Mouse (Mus musculus) T-helper 17 cell (primary cell): ENCODE results near the gene Pdzd2.

Source experiments
- in situ Hi-C, 2 experiments: fragments of 300-600 bp; cut with MboI, MseI; formaldehyde crosslinking; loops; 1 replicate in 1 of 2; 2 replicates in 1 of 2; pipeline ENCODE4 v1.15.1; 2025; ENCODE audit warnings: high pct_unique_total_duplicates in 2 of 2

Pdzd2 gene

GRCm38 (mm10) chr15:12674026-12674425, 65.7 kb downstream of the Pdzd2 start:
- in situ Hi-C loops, result no loop called here

- in situ Hi-C loops, result no loop called here
Measured at GRCm38 (mm10) chr15:12667760-12668520, 71.8 kb downstream of the Pdzd2 start.

- in situ Hi-C loops, result no loop called here
Measured at GRCm38 (mm10) chr15:12665946-12666345, 73.8 kb downstream of the Pdzd2 start.

- in situ Hi-C loops, result no loop called here
Measured at GRCm38 (mm10) chr15:12663351-12663750, 76.4 kb downstream of the Pdzd2 start.

- in situ Hi-C loops, result no loop called here
Measured at GRCm38 (mm10) chr15:12660320-12660719, 79.4 kb downstream of the Pdzd2 start.

GRCm38 (mm10) chr15:12655959-12656662, 83.6 kb downstream of the Pdzd2 start:
- in situ Hi-C loops, result no loop called here

- in situ Hi-C loops, result no loop called here
Measured at GRCm38 (mm10) chr15:12655316-12655715, 84.4 kb downstream of the Pdzd2 start.

- in situ Hi-C loops, result no loop called here
Measured at GRCm38 (mm10) chr15:12652336-12653031, 87.2 kb downstream of the Pdzd2 start.

GRCm38 (mm10) chr15:12650236-12650635, 89.5 kb downstream of the Pdzd2 start:
- in situ Hi-C loops, result no loop called here

- in situ Hi-C loops, result no loop called here
Measured at GRCm38 (mm10) chr15:12649674-12650073, 90.0 kb downstream of the Pdzd2 start.

- in situ Hi-C loops, result no loop called here
Measured at GRCm38 (mm10) chr15:12649131-12649530, 90.6 kb downstream of the Pdzd2 start.

GRCm38 (mm10) chr15:12640755-12641154, 99.0 kb downstream of the Pdzd2 start:
- in situ Hi-C loops, result no loop called here

- in situ Hi-C loops, result no loop called here
Measured at GRCm38 (mm10) chr15:12639776-12640175, 99.9 kb downstream of the Pdzd2 start.

- in situ Hi-C loops, result no loop called here
Measured at GRCm38 (mm10) chr15:12639181-12639580, 100.5 kb downstream of the Pdzd2 start.

- in situ Hi-C loops, result no loop called here
Measured at GRCm38 (mm10) chr15:12638370-12639030, 101.2 kb downstream of the Pdzd2 start.

GRCm38 (mm10) chr15:12637511-12637910, 102.2 kb downstream of the Pdzd2 start:
- in situ Hi-C loops, result no loop called here

- in situ Hi-C loops, result no loop called here
Measured at GRCm38 (mm10) chr15:12636386-12636785, 103.3 kb downstream of the Pdzd2 start.

GRCm38 (mm10) chr15:12634921-12635320, 104.8 kb downstream of the Pdzd2 start:
- in situ Hi-C loops, result no loop called here

- in situ Hi-C loops, result no loop called here
Measured at GRCm38 (mm10) chr15:12629164-12629563, 110.6 kb downstream of the Pdzd2 start.

GRCm38 (mm10) chr15:12628451-12628850, 111.3 kb downstream of the Pdzd2 start:
- in situ Hi-C loops, result no loop called here

- in situ Hi-C loops, result no loop called here
Measured at GRCm38 (mm10) chr15:12626930-12627329, 112.8 kb downstream of the Pdzd2 start.

GRCm38 (mm10) chr15:12626166-12626565, 113.6 kb downstream of the Pdzd2 start:
- in situ Hi-C loops, result no loop called here
